Mouse (Mus musculus): ENCODE measurements at regions not wholly inside any gene's neighbourhood (a gene's known extent, or its start where the extent isn't known, plus 50 kb on each side); places are given as distances from the start of the nearest gene placed in this dataset.

DNA sequence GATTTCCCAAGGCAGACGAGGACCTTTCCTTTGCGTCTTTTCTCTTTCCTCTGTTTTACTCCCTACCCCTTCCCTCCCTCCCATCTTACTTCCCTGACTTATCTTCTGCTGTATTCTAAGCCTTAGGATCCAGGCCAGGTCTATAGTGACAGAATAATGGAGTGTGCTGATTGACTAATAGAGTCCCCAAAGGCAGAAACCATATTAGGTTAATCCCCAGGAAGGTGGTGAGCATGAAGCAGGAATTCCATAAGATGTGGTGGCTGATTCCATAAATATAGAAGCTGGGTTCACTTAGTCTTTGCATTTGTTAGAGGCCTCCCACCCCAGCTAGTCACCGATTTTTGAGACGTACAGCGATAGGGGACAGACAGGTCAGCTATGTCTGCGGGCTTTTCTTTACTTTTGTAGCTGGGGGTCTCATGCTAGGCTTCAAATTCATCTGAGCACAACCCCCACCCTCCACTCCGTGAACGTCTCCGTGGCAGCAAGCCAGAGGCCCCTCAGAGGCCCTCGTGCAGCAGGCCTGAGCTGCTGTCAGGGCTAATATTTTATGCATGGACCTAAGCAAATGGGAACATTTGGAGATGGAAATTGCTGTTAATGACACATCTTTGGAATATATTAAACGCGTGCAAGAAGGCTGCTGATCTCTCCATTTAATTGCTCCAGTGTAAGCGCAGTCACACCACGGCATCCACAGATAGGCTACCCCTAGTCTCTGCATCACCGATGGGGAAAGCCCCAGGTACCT is 145.8 kb upstream of the Rtl1 start:
- peaks cover 91% of the 10 kb centered on the region for H3K9me3 ChIP-seq (replicated peaks; ENCODE audit: low read length)
- DNase-seq (ENCODE audit: extremely low read depth), result no peak
- H3K27ac ChIP-seq (ENCODE audit: insufficient read depth, low read depth), result no peak overlapping the region
- H3K4me3 ChIP-seq (replicated peaks in 1 of 3; ENCODE audit: low read depth in 2 of 3, low read length in 2 of 3, poor library complexity in 1 of 3), result no peak overlapping the region
- in situ Hi-C loops (cut with MboI; ENCODE audit: low pct_ligation_motif_present, low pct_unique_long_range_greater_than_20kb, low sequenced_read_pairs), result no loop called here
- no peak for TF ChIP-seq MEF2A (IDR thresholded peaks at IDR 0.05; ENCODE audit: borderline replicate concordance, low read depth, low read length)
- no peak for TF ChIP-seq GABPA (IDR thresholded peaks at IDR 0.05; ENCODE audit: insufficient replicate concordance, low read depth, low read length)
- TF ChIP-seq TCF12 (IDR thresholded peaks at IDR 0.05; ENCODE audit: low read depth, low read length), result no peak
- no peak for TF ChIP-seq ETS1 (conservative IDR thresholded peaks at IDR 0.05; ENCODE audit: low read depth, low read length)
- no peak for TF ChIP-seq MAZ (IDR thresholded peaks at IDR 0.05; ENCODE audit: low read depth, low read length)
- TF ChIP-seq USF1 (IDR thresholded peaks at IDR 0.05; ENCODE audit: low read depth, low read length), result no peak
- no peak for TF ChIP-seq JUND (conservative IDR thresholded peaks at IDR 0.05; ENCODE audit: low read depth, low read length)
- no peak for TF ChIP-seq NELFE (IDR thresholded peaks at IDR 0.05; ENCODE audit: low read depth, low read length)
- no peak for TF ChIP-seq ELF1 (IDR thresholded peaks at IDR 0.05; ENCODE audit: low read depth, low read length)
- TF ChIP-seq ZMIZ1 (IDR thresholded peaks at IDR 0.05; ENCODE audit: low read depth, low read length), result no peak
- no peaks in the 10 kb centered on the region for H3K79me2 ChIP-seq (replicated peaks; ENCODE audit: control insufficient read depth, extremely low read depth, insufficient read depth, poor library complexity, severe bottlenecking)
- H3K4me1 ChIP-seq (ENCODE audit: control insufficient read depth in 1 of 2, insufficient read depth in 2 of 2), result no peaks in the 10 kb centered on the region
- no peak overlapping the region for H3K9ac ChIP-seq (ENCODE audit: insufficient read depth, low read depth)
- no peaks in the 10 kb centered on the region for H3K27me3 ChIP-seq (replicated peaks)
- dilution Hi-C loops (cut with MboI; ENCODE audit: extremely low pct_ligation_motif_present, extremely low pct_unique_long_range_greater_than_20kb, low sequenced_read_pairs), result no loop called here
- no peaks in the 10 kb centered on the region for H3K36me3 ChIP-seq (replicated peaks in 1 of 2; ENCODE audit: control insufficient read depth in 1 of 2, insufficient read depth in 1 of 2, low read length in 1 of 2)
- no peak overlapping the region for H3K4me2 ChIP-seq (ENCODE audit: insufficient read depth, low read depth, poor library complexity, severe bottlenecking)

DNA sequence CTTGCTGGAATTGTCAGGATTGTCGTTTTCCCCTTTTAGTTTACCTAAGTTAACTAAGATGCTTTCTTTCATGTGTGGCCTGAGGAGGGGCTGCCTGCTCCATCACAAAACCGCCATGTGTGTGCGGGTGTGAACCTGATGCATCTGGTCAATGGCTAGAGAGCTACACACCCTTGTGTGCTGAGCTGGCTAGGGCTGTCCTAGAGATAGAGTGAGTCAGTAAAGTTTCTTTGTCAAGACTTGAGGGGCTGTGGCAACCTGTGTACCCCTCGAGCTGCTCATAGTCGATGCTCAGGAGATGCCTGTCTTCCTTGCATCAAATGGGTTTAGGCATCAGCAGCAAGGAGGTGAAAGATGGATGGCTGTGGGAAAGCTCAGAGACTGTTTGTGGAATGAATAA is 147.1 kb upstream of the Rtl1 start:
- dilution Hi-C loops (cut with MboI; ENCODE audit: extremely low pct_ligation_motif_present, extremely low pct_unique_long_range_greater_than_20kb, low sequenced_read_pairs) (no loop called here), in situ Hi-C loops (cut with MboI; ENCODE audit: low pct_ligation_motif_present, low pct_unique_long_range_greater_than_20kb, low sequenced_read_pairs) (no loop called here)
- Histone ChIP-seq H3K79me2 (replicated peaks; ENCODE audit: control insufficient read depth, extremely low read depth, insufficient read depth, poor library complexity, severe bottlenecking) (no peaks in the 10 kb centered on the region), H3K9ac (ENCODE audit: insufficient read depth, low read depth) (no peak overlapping the region), H3K36me3 (replicated peaks in 1 of 2; ENCODE audit: control insufficient read depth in 1 of 2, insufficient read depth in 1 of 2, low read length in 1 of 2) (no peaks in the 10 kb centered on the region), H3K4me3 (replicated peaks in 1 of 3; ENCODE audit: low read depth in 2 of 3, low read length in 2 of 3, poor library complexity in 1 of 3) (no peak overlapping the region), H3K9me3 (replicated peaks; ENCODE audit: low read length) (peaks cover 92% of the 10 kb centered on the region), H3K27me3 (replicated peaks) (no peaks in the 10 kb centered on the region), H3K27ac (ENCODE audit: insufficient read depth, low read depth) (no peak overlapping the region), H3K4me2 (ENCODE audit: insufficient read depth, low read depth, poor library complexity, severe bottlenecking) (no peak overlapping the region), H3K4me1 (ENCODE audit: control insufficient read depth in 1 of 2, insufficient read depth in 2 of 2) (no peaks in the 10 kb centered on the region)
- TF ChIP-seq JUND (conservative IDR thresholded peaks at IDR 0.05; ENCODE audit: low read depth, low read length) (no peak), RAD21 (IDR thresholded peaks at IDR 0.05; ENCODE audit: low read depth, low read length) (no peak), UBTF (IDR thresholded peaks at IDR 0.05; ENCODE audit: low read depth, low read length) (no peak), MAX (IDR thresholded peaks at IDR 0.05; ENCODE audit: low read length) (no peak), USF2 (conservative IDR thresholded peaks at IDR 0.05; ENCODE audit: low read depth, low read length) (no peak), NRF1 (IDR thresholded peaks at IDR 0.05; ENCODE audit: low read depth, low read length) (no peak), GABPA (IDR thresholded peaks at IDR 0.05; ENCODE audit: insufficient replicate concordance, low read depth, low read length) (no peak), ZMIZ1 (IDR thresholded peaks at IDR 0.05; ENCODE audit: low read depth, low read length) (no peak), NELFE (IDR thresholded peaks at IDR 0.05; ENCODE audit: low read depth, low read length) (no peak), TCF12 (IDR thresholded peaks at IDR 0.05; ENCODE audit: low read depth, low read length) (no peak), SMC3 (IDR thresholded peaks at IDR 0.05; ENCODE audit: low read depth, low read length) (no peak), MXI1 (IDR thresholded peaks at IDR 0.05; ENCODE audit: low read depth, low read length) (no peak)
- no peak for DNase-seq (ENCODE audit: extremely low read depth)

Data from CH12.LX (cell line).